Mouse (Mus musculus) MEL (cell line): ENCODE results near the gene Adam12.

Source experiments
- BHLHE40 ChIP-seq: IDR thresholded peaks from 2 replicates; pipeline ENCODE4 v1.6.1; 2012; ENCODE audit warnings: low read depth, mild to moderate bottlenecking, inconsistent platforms, low read length, improper control_type of control experiment, borderline replicate concordance
- CTCF ChIP-seq, 3 experiments: IDR thresholded peaks in 2 of 3; conservative IDR thresholded peaks in 1 of 3; 2 replicates each; pipeline ENCODE4 v1.5.1; 2011 to 2012; ENCODE audit warnings: low read length in 3 of 3, low read depth in 2 of 3, mild to moderate bottlenecking in 2 of 3, improper control_type of control experiment in 1 of 3, inconsistent platforms in 1 of 3, mixed read lengths in 1 of 3, moderate library complexity in 1 of 3; ENCODE audit not compliant: control insufficient read depth in 1 of 3, insufficient read depth in 1 of 3, poor library complexity in 1 of 3, severe bottlenecking in 1 of 3
- EP300 ChIP-seq, 2 experiments: IDR thresholded peaks; 2 replicates each; pipeline ENCODE4 v1.6.1; 2011; ENCODE audit warnings: improper control_type of control experiment in 2 of 2, low read length in 2 of 2, low read depth in 1 of 2, mild to moderate bottlenecking in 1 of 2
- MAFK ChIP-seq: IDR thresholded peaks from 2 replicates; pipeline ENCODE4 v1.6.1; 2011; ENCODE audit warnings: low read depth, mild to moderate bottlenecking, low read length, improper control_type of control experiment, borderline replicate concordance
- POLR2A ChIP-seq, 2 experiments: IDR thresholded peaks; 2 replicates each; pipeline ENCODE4 v1.6.1; 2011 to 2012; ENCODE audit warnings: low read length in 2 of 2, mild to moderate bottlenecking in 2 of 2, control low read depth in 1 of 2, improper control_type of control experiment in 1 of 2, low read depth in 1 of 2, moderate library complexity in 1 of 2; ENCODE audit not compliant: control insufficient read depth in 1 of 2, insufficient read depth in 1 of 2, poor library complexity in 1 of 2
- POLR2AphosphoS5 ChIP-seq: IDR thresholded peaks from 2 replicates; pipeline ENCODE4 v1.6.1; 2012; ENCODE audit warnings: low read depth, borderline replicate concordance, mild to moderate bottlenecking, inconsistent platforms, low read length, moderate library complexity, mixed read lengths
- RCOR1 ChIP-seq: IDR thresholded peaks from 2 replicates; pipeline ENCODE4 v1.6.1; 2012; ENCODE audit warnings: low read depth, mild to moderate bottlenecking, inconsistent platforms, low read length, improper control_type of control experiment
- TAL1 ChIP-seq: IDR thresholded peaks from 2 replicates; pipeline ENCODE4 v1.6.1; 2012; ENCODE audit warnings: mild to moderate bottlenecking, inconsistent platforms, low read length, moderate library complexity, mixed read lengths
- TBP ChIP-seq: IDR thresholded peaks from 2 replicates; pipeline ENCODE4 v1.8.0; 2011; ENCODE audit warnings: low read depth, low read length, improper control_type of control experiment
- USF1 ChIP-seq: IDR thresholded peaks from 2 replicates; pipeline ENCODE4 v1.6.1; 2014; ENCODE audit warnings: low read depth, mild to moderate bottlenecking, inconsistent platforms, low read length, improper control_type of control experiment, moderate library complexity

DNA sequence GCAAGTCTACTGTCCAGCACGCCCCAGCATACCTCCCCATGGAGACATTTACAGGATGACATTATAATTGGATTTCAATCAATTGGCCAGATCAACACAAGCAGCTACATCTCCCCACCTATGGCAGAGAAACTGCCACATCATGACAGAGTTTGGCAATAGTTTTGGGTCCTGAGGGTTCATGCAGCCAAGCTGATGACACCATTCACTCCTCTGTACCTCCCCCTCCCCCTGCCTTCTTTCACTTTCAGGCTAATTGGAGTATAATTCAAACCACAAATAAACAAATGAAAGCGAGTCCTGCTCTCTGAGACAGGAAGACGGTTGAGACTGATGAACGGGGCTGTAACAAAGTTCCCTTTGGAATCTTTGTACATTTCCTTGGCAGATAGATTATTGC, 291.5 kb downstream of the Adam12 start:
- TF ChIP-seq BHLHE40 (no peak), RCOR1 (no peak), EP300 (IDR thresholded peaks at IDR 0.05; ENCODE audit: low read depth in 1 of 2, low read length in 2 of 2) (no peak), POLR2A (IDR thresholded peaks at IDR 0.05; ENCODE audit: control insufficient read depth in 1 of 2, insufficient read depth in 1 of 2, low read depth in 1 of 2, low read length in 2 of 2, poor library complexity in 1 of 2) (no peak), CTCF (IDR thresholded peaks at IDR 0.05 in 2 of 3, conservative IDR thresholded peaks at IDR 0.05 in 1 of 3; ENCODE audit: control insufficient read depth in 1 of 3, insufficient read depth in 1 of 3, low read depth in 2 of 3, low read length in 3 of 3, poor library complexity in 1 of 3, severe bottlenecking in 1 of 3) (no peak), TBP (no peak), USF1 (no peak), MAFK (no peak), POLR2AphosphoS5 (no peak), TAL1 (no peak)
